Mouse (Mus musculus) gastrocnemius, postnatal 36 days (tissue): Measurements from ENCODE around the gene Dcaf10. TPM values are rescaled to one million over a fixed set of nuclear protein-coding genes. Genes with fewer than 3 reads are reported as not detected.

ENCODE experiments used
- DNase-seq, 2 experiments: peaks; one replicate each; pipeline ENCODE4 v3.0.0; 2022
- intact Hi-C: fragments of 180-260 bp; cut with DNase I; formaldehyde crosslinking; loops from one replicate; pipeline ENCODE4 v1.15.1; 2025
- microRNA-seq, 2 experiments: library from miRNA; unstranded; fragments of <30 nt; microRNA quantifications; one replicate each; pipeline ENCODE4 v1.2.0; 2021
- total RNA-seq, 2 experiments: library from RNA; stranded (reverse); gene quantifications; 2 replicates each; pipeline ENCODE4 v1.2.3; 2021

Dcaf10 gene
- total RNA-seq, 2 experiments from 2014 or later = 8.8 to 9.0 TPM

GRCm38 (mm10) chr4:45413674-45414338 lies 71.9 kb downstream of the Dcaf10 start:
- intact Hi-C loops = no loop called here

GRCm38 (mm10) chr4:45416314-45416713 lies 74.4 kb downstream of the Dcaf10 start:
- DNase-seq = no peak
- intact Hi-C loops = loop anchor here (5.0 kb wide), 1 partner anchor 441 kb away; no protein-coding TSS in a partner anchor

More at GRCm38 (mm10) chr4:45413674-45414338, 71.9 kb downstream of the Dcaf10 start:
- no peak for DNase-seq

GRCm38 (mm10) chr4:45418229-45418950 lies 76.5 kb downstream of the Dcaf10 start:
- peak; percentile 33 to 49 for DNase-seq
- intact Hi-C loops = loop anchor here (2.0 to 5.0 kb wide), 4 partner anchors 110 to 439 kb away; no protein-coding TSS in a partner anchor

GRCm38 (mm10) chr4:45419051-45419450 lies 77.2 kb downstream of the Dcaf10 start:
- intact Hi-C loops = loop anchor here (2.0 to 5.0 kb wide), 4 partner anchors 110 to 438 kb away; no protein-coding TSS in a partner anchor
- DNase-seq = no peak

GRCm38 (mm10) chr4:45420733-45421132 lies 78.8 kb downstream of the Dcaf10 start:
- intact Hi-C loops = no loop called here
- no peak for DNase-seq

GRCm38 (mm10) chr4:45421519-45422260 lies 79.8 kb downstream of the Dcaf10 start:
- intact Hi-C loops = no loop called here
- no peak for DNase-seq

- intact Hi-C loops = no loop called here
- no peak for DNase-seq
These were observed 80.7 kb downstream of the Dcaf10 start for GRCm38 (mm10) chr4:45422640-45423039.

- intact Hi-C loops = no loop called here
- DNase-seq = no peak
These were observed 81.5 kb downstream of the Dcaf10 start for GRCm38 (mm10) chr4:45423406-45423805.

- DNase-seq = no peak
- intact Hi-C loops = no loop called here
These were observed 85.0 kb downstream of the Dcaf10 start for GRCm38 (mm10) chr4:45426724-45427457.

Small RNA genes within 50 kb of the gene (microRNA-seq; reads per million reads assigned to microRNA genes)
- 0 reads per million in 2 experiments for gene Gm25692

Other genes starting within 250 kb of the Dcaf10 start
- 10 to 100 TPM; 75.1 to 79.8 TPM for gene Tomm5, start 234.0 kb upstream of the Dcaf10 start, total RNA-seq
- under 1 TPM; 0.54 to 0.84 TPM for gene Frmpd1, start 157.2 kb upstream of the Dcaf10 start, total RNA-seq
- 1 to 10 TPM; 4.0 to 5.4 TPM for gene Trmt10b, start 45.0 kb upstream of the Dcaf10 start, total RNA-seq
- gene Exosc3, start 631 bp downstream of the Dcaf10 start, total RNA-seq = 10 to 100 TPM in 1 of 2 experiments, 1 to 10 TPM in 1; 7.4 to 10.3 TPM
- gene Slc25a51, start 66.7 kb downstream of the Dcaf10 start, total RNA-seq = 10 to 100 TPM; 80.1 to 89.9 TPM
- gene Shb, start 190.4 kb downstream of the Dcaf10 start, total RNA-seq = 1 to 10 TPM; 6.3 to 6.7 TPM